Mouse (Mus musculus) G1E (cell line): Measurements from ENCODE around the gene Ugt1a6b. TPM values are rescaled to one million over a fixed set of nuclear protein-coding genes. Genes with fewer than 3 reads are reported as not detected.

Experiments
- ATAC-seq: 2 replicates; pipeline ENCODE4 v1.8.0; 2016; ENCODE audit warnings: mild to moderate bottlenecking; ENCODE audit not compliant: insufficient number of reproducible peaks, poor library complexity, low FRiP score, severe bottlenecking; ENCODE audit errors: extremely low read depth
- DNase-seq: peaks from one replicate; pipeline ENCODE4 v3.0.0; 2012; ENCODE audit warnings: low spot score
- H3K27me3 ChIP-seq: 2 replicates; pipeline ENCODE4 v1.6.1; 2012; ENCODE audit warnings: mild to moderate bottlenecking, low read length, inconsistent platforms; ENCODE audit not compliant: insufficient read depth
- H3K36me3 ChIP-seq: replicated peaks from 2 replicates; pipeline ENCODE3; 2012; ENCODE audit warnings: mild to moderate bottlenecking, inconsistent platforms
- H3K4me1 ChIP-seq: 2 replicates; pipeline ENCODE4 v1.6.1; 2012; ENCODE audit warnings: low read depth, low read length, inconsistent platforms, mixed read lengths; ENCODE audit not compliant: insufficient read depth
- H3K4me3 ChIP-seq: 2 replicates; pipeline ENCODE4 v1.5.1; 2012; ENCODE audit warnings: low read depth, mild to moderate bottlenecking, inconsistent platforms, low read length, moderate library complexity, mixed read lengths
- H3K9me3 ChIP-seq: replicated peaks from 2 replicates; pipeline ENCODE4 v1.6.1; 2012; ENCODE audit warnings: inconsistent platforms
- CTCF ChIP-seq: IDR thresholded peaks from 2 replicates; pipeline ENCODE4 v1.5.1; 2012; ENCODE audit warnings: low read depth, low read length, inconsistent platforms, mixed read lengths
- GATA1 ChIP-seq: IDR thresholded peaks from 2 replicates; pipeline ENCODE4 v1.6.1; 2012; ENCODE audit warnings: borderline replicate concordance, low read length, inconsistent platforms, mixed read lengths
- GATA2 ChIP-seq: IDR thresholded peaks from 2 replicates; pipeline ENCODE4 v1.6.1; 2012; ENCODE audit warnings: low read depth, low read length, inconsistent platforms, borderline replicate concordance
- POLR2AphosphoS5 ChIP-seq: IDR thresholded peaks from 2 replicates; pipeline ENCODE4 v1.6.1; 2012; ENCODE audit warnings: low read depth, low read length, inconsistent platforms; ENCODE audit not compliant: insufficient replicate concordance
- TAL1 ChIP-seq: conservative IDR thresholded peaks from 2 replicates; pipeline ENCODE4 v1.6.1; 2012; ENCODE audit warnings: low read depth, low read length, inconsistent platforms, mixed read lengths
- polyA plus RNA-seq: library from polyadenylated mRNA; stranded (reverse); fragments of >175 nt; gene quantifications from 2 replicates; pipeline ENCODE4 v1.2.3, GENCODE M21; 2012
- total RNA-seq, 2 experiments: library from RNA; stranded (forward) in 1 of 2; stranded (reverse) in 1 of 2; fragments of 200-1000 nt in 1 of 2; fragments of >200 nt in 1 of 2; fragmentation: Nextera tagmentation in 1 of 2; gene quantifications; 2 replicates each; pipeline ENCODE4 v1.2.3; 2014 to 2017

Gene Ugt1a6b
- total and polyA plus RNA-seq, 3 experiments, result 0.27 TPM; not detected in 2

- Histone ChIP-seq H3K36me3 (peaks cover 15% of the 10 kb centered on the region), H3K4me1 (peaks cover 6% of the 10 kb centered on the region), H3K4me3 (no peak overlapping the region), H3K9me3 (no peaks in the 10 kb centered on the region), H3K27me3 (peaks cover 36% of the 10 kb centered on the region)
- no peak for TF ChIP-seq GATA1
- no peak for TF ChIP-seq CTCF
- no peak for TF ChIP-seq GATA2
- no peak for TF ChIP-seq POLR2AphosphoS5
- no peak for TF ChIP-seq TAL1
- ATAC-seq, result no peak
- DNase-seq, result no peak
Observed at GRCm38 (mm10) chr1:88255466-88255857, 152.4 kb downstream of the Ugt1a6b start.

GRCm38 (mm10) chr1:88255989-88256754 lies 153.1 kb downstream of the Ugt1a6b start:
- no peak for DNase-seq
- no peak for ATAC-seq
- peaks cover 22% of the 10 kb centered on the region for H3K36me3 ChIP-seq
- H3K4me1 ChIP-seq, result peaks cover 6% of the 10 kb centered on the region
- TF ChIP-seq GATA1, result no peak
- TF ChIP-seq GATA2, result peak; percentile 6; the same call in 1 of the 2 replicates
- TF ChIP-seq POLR2AphosphoS5, result no peak; the same call in 1 of the 2 replicates
- H3K4me3 ChIP-seq, result no peak overlapping the region
- peaks cover 34% of the 10 kb centered on the region for H3K27me3 ChIP-seq
- H3K9me3 ChIP-seq, result no peaks in the 10 kb centered on the region

GRCm38 (mm10) chr1:88256886-88257663 lies 154.0 kb downstream of the Ugt1a6b start:
- no peak for ATAC-seq
- Histone ChIP-seq H3K27me3 (peaks cover 29% of the 10 kb centered on the region), H3K36me3 (peaks cover 31% of the 10 kb centered on the region), H3K4me1 (peaks cover 10% of the 10 kb centered on the region), H3K4me3 (no peak overlapping the region), H3K9me3 (no peaks in the 10 kb centered on the region)
- no peak for DNase-seq
- TF ChIP-seq CTCF (peak; percentile 24; the same call in 1 of the 2 replicates), GATA2 (0 out of 2 replicates have a peak, but pooled peaks have one; percentile 14), GATA1 (no peak), TAL1 (no peak)

- H3K27me3 ChIP-seq, result peaks cover 23% of the 10 kb centered on the region
- TF ChIP-seq GATA1 (no peak), CTCF (no peak), TAL1 (no peak), GATA2 (no peak), POLR2AphosphoS5 (no peak)
- no peak for ATAC-seq
Observed at GRCm38 (mm10) chr1:88257681-88258080, 154.6 kb downstream of the Ugt1a6b start.

GRCm38 (mm10) chr1:88258361-88258760 lies 155.3 kb downstream of the Ugt1a6b start:
- TF ChIP-seq CTCF (no peak), POLR2AphosphoS5 (no peak), TAL1 (no peak), GATA2 (no peak), GATA1 (no peak)
- Histone ChIP-seq H3K4me1 (peaks cover 20% of the 10 kb centered on the region), H3K4me3 (no peak overlapping the region), H3K27me3 (peaks cover 20% of the 10 kb centered on the region), H3K36me3 (peaks cover 44% of the 10 kb centered on the region), H3K9me3 (no peaks in the 10 kb centered on the region)
- ATAC-seq (no peak), DNase-seq (no peak)

More at GRCm38 (mm10) chr1:88257681-88258080, 154.6 kb downstream of the Ugt1a6b start:
- H3K9me3 ChIP-seq, result no peaks in the 10 kb centered on the region
- H3K36me3 ChIP-seq, result peaks cover 37% of the 10 kb centered on the region
- peaks cover 15% of the 10 kb centered on the region for H3K4me1 ChIP-seq
- H3K4me3 ChIP-seq, result no peak overlapping the region
- DNase-seq, result no peak

GRCm38 (mm10) chr1:88258881-88259642 lies 156.0 kb downstream of the Ugt1a6b start:
- Histone ChIP-seq H3K9me3 (no peaks in the 10 kb centered on the region), H3K36me3 (peaks cover 51% of the 10 kb centered on the region), H3K4me1 (peaks cover 21% of the 10 kb centered on the region), H3K27me3 (peaks cover 20% of the 10 kb centered on the region), H3K4me3 (no peak overlapping the region)
- ATAC-seq (no peak), DNase-seq (no peak)
- TF ChIP-seq CTCF (no peak), TAL1 (no peak), GATA1 (peak; percentile 33; the same call in 1 of the 2 replicates), POLR2AphosphoS5 (peak; percentile 82; the same call in 1 of the 2 replicates), GATA2 (no peak)
